Mouse (Mus musculus) hindbrain, embryonic 11.5 days (tissue): ENCODE results near the gene Slc25a51. TPM values are rescaled to one million over a fixed set of nuclear protein-coding genes. Genes with fewer than 3 reads are reported as not detected.
"Not testable (repeated sequence)": the region's sequence is repeated elsewhere in the genome, so short reads cannot be mapped to it uniquely, and the experiment has no call there.

Experiments used
- ATAC-seq: fragments of 200-750 bp; cut with Nextera tagmentation; 2 replicates; pipeline ENCODE4 v1.8.0; 2017; ENCODE audit warnings: mild to moderate bottlenecking, moderate TSS enrichment, moderate library complexity; ENCODE audit not compliant: low FRiP score
- DNase-seq: peaks from one replicate; pipeline ENCODE4 v3.0.0-alpha.2; 2015; ENCODE audit warnings: low spot score
- H3K27ac ChIP-seq: fragments of 300-500 bp; sonication (generic); 2 replicates; pipeline ENCODE4 v1.5.1; 2014; ENCODE audit warnings: mild to moderate bottlenecking, low read depth, low read length
- H3K27me3 ChIP-seq: fragments of 300-500 bp; sonication (generic); 2 replicates; pipeline ENCODE4 v1.6.1; 2014; ENCODE audit warnings: mild to moderate bottlenecking, low read length, moderate library complexity, mixed read lengths; ENCODE audit not compliant: control insufficient read depth, insufficient read depth
- H3K36me3 ChIP-seq: fragments of 300-500 bp; sonication (generic); 2 replicates; pipeline ENCODE4 v1.6.1; 2014; ENCODE audit warnings: mild to moderate bottlenecking, low read length, moderate library complexity, mixed read lengths; ENCODE audit not compliant: control insufficient read depth, insufficient read depth
- H3K4me1 ChIP-seq: fragments of 300-500 bp; sonication (generic); replicated peaks from 2 replicates; pipeline ENCODE4 v1.6.1; 2014; ENCODE audit warnings: low read length, mixed read lengths; ENCODE audit not compliant: control insufficient read depth, insufficient read depth
- H3K4me2 ChIP-seq: fragments of 300-500 bp; sonication (generic); replicated peaks from 2 replicates; pipeline ENCODE4 v1.6.1; 2014; ENCODE audit warnings: mild to moderate bottlenecking, low read depth, low read length
- H3K4me3 ChIP-seq: fragments of 300-500 bp; sonication (generic); 2 replicates; pipeline ENCODE4 v1.5.1; 2014; ENCODE audit warnings: low read depth, low read length
- H3K9ac ChIP-seq: fragments of 300-500 bp; sonication (generic); 2 replicates; pipeline ENCODE4 v1.6.1; 2014; ENCODE audit warnings: low read depth, low read length
- H3K9me3 ChIP-seq: fragments of 300-500 bp; sonication (generic); 2 replicates; pipeline ENCODE4 v1.6.1; 2016; ENCODE audit warnings: low read length; ENCODE audit not compliant: control insufficient read depth
- WGBS: fragments of 180-500 bp; shearing (Covaris S2); extraction: QIAGEN DNeasy Blood & Tissue Kit; methylation state at CpG from one replicate; pipeline ENCODE4 v1.1.7; 2014; 5-methylcytosine and 5-hydroxymethylcytosine counted together
- polyA plus RNA-seq: library from polyadenylated mRNA; unstranded; fragments of >200 nt; fragmentation: Nextera tagmentation; extraction: Ambion mirVana; gene quantifications from 2 replicates; pipeline ENCODE4 v1.2.1, GENCODE M21; 2014

Slc25a51 gene
- polyA plus RNA-seq, 1 experiment from 2014 or later, result 73.3 TPM

DNA sequence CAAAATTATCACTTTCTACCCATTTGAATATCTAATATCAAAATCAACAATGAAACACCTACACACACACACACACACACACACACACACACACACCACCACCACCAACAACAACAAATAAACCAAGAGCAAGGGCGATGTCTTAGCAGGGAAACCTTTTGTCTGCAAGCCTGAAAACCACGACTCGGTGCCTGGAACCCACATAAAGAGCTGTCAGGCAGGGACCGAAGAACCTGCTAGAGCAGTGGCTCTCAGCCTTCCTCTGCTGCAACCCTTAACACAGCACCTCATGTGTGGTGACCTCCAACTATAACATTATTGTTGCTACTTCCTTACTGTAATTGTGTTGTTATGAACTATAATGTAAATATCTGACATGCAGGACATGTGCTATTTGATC lies 6.3 kb downstream of the Slc25a51 start:
- ATAC-seq (no peak), DNase-seq (no peak)
- no peaks in the 10 kb centered on the region for H3K27me3 ChIP-seq
- H3K4me3 ChIP-seq, result no peak overlapping the region
- H3K9me3 ChIP-seq, result no peaks in the 10 kb centered on the region
- peaks cover 12% of the 10 kb centered on the region; the same call in 1 of the 2 replicates for H3K36me3 ChIP-seq
- no peak overlapping the region for H3K4me2 ChIP-seq
- no peak overlapping the region for H3K9ac ChIP-seq
- 94% methylated on average over 4 of the region's 4 CpGs for WGBS
- H3K4me1 ChIP-seq, result no peaks in the 10 kb centered on the region
- no peak overlapping the region for H3K27ac ChIP-seq

DNA sequence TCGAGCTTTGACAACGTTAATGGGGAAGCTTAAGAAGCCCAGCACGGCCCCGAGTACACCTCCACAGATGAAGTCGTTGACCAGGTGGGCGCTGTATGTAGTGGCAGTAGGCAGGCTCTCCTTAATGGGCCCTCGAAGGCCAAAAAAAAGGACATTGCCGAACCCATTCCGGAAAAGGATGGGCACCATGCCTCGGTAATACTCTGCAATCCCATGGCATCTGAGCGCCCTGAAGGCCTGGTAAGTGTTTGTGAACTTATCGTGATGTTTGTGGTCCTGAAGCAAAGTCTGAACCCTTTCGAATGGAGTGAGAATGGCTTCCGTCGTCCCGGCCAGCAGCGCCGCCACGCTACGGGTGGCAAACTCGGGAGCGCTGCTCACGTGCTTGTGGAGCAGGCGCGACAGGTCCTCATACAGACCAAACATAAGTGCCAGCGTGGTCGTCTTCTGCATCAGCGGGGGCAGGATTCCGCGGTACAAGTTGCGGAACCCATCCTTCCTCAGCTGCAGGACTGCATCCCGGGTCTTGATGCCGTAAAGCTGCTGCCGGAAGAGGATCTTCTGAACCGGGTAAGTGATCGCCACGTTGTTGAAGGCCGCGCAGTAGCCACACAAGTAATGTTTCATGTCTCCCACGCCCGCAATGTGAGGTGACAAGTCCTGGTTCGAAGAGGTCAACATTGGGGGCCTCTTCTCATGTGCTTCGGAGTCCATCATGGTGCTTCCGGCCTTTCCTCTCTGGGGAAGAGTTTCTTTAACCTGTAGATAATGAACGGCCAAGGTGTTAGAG lies 8.9 kb downstream of the Slc25a51 start:
- 95% methylated on average over 45 of the region's 45 CpGs for WGBS
- no peaks in the 10 kb centered on the region for H3K27me3 ChIP-seq

DNA sequence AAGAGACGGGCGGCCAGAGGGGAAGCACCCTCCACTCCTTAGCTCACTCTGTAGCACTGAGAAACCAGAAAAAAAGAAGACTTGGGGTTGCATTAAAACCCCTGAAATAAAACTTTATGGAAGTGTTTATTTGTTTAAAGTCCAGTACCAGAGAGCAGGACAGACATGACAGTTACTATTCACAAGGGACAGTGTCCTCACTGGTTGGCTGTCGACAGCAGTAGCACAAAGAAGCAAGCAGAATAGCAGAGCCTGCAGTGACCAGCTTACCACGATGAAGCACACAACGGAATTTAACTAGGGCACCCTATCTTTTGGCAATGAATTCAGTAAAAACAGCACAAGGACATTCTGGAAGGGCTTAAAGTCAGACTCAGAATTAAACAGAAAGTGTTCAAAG lies 10.3 kb downstream of the Slc25a51 start:
- ATAC-seq, DNase-seq, H3K36me3 ChIP-seq, H3K4me3 ChIP-seq, H3K4me1 ChIP-seq, H3K27ac ChIP-seq, H3K27me3 ChIP-seq, H3K9ac ChIP-seq, H3K9me3 ChIP-seq, H3K4me2 ChIP-seq: not testable (repeated sequence)
- 92% methylated on average over 5 of the region's 5 CpGs for WGBS

More for the DNA sequence above, 8.9 kb downstream of the Slc25a51 start:
- no peak for ATAC-seq
- DNase-seq, result no peak
- Histone ChIP-seq H3K4me3 (no peak overlapping the region), H3K9ac (no peak overlapping the region), H3K4me2 (no peak overlapping the region), H3K9me3 (no peaks in the 10 kb centered on the region), H3K27ac (no peak overlapping the region), H3K4me1 (no peaks in the 10 kb centered on the region), H3K36me3 (peaks cover 12% of the 10 kb centered on the region; the same call in 1 of the 2 replicates)

DNA sequence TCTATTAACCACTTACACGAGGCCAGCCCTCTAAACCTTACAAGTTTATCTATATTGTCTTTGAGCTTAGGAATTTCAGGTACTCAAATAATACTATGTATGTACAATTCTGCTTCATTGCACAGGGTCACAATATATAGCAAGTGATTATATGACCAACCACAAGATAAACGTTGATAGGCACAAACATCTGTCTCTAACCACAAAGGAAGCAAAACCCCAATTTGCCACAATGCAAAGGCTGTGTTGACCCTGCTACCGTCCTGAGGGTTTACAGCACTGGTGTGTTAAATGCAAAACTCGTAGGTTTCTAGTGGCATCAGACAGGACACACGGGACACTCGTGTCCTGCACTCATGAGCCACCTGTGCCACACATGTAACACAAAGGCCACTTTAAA lies 12.4 kb downstream of the Slc25a51 start:
- H3K36me3 ChIP-seq, H3K4me2 ChIP-seq, ATAC-seq, H3K27ac ChIP-seq, H3K9me3 ChIP-seq, H3K4me3 ChIP-seq, DNase-seq, H3K4me1 ChIP-seq, H3K9ac ChIP-seq, H3K27me3 ChIP-seq: not testable (repeated sequence)
- WGBS, result 92% methylated on average over 5 of the region's 6 CpGs

DNA sequence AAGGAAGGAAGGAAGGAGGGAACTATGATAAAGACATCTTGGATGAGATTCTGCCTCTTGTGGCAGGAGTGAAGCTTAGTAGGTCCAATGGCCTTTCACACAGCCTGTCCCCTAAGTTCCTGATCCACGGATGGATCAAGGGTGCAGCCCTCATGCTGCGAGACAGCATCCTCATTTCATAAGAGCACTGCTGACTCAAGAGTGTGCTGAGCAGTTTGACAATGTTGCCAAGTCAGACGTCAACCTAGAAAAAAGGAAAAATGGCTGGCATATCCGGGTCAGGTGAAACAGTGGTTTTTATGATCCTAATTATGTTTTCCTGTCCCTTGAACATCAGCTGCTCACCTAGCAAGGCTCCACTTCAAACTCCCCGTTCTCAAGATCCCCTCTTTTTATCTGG lies 14.9 kb downstream of the Slc25a51 start:
- no peak for ATAC-seq
- 84% methylated on average over 5 of the region's 5 CpGs for WGBS
- no peak overlapping the region for H3K4me3 ChIP-seq

DNA sequence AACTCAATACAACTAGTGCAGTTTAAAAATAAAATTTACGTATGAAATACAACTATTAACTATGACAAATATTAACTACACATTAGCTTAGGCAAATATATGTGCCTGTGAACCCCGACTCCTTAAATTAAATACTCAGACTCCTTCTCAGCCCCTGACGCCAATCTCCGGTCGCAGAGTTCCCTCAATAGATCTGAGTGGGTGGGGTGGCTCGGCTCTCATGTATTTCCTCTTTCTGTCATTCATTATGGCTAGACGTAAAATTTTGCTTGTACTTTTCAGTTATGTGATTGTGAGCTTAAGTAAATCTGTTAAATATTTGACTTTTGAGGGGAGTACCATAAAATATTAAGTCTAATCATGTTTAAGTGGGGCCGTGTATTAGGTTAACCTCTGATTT lies 15.6 kb downstream of the Slc25a51 start:
- WGBS, result 88% methylated on average over 8 of the region's 8 CpGs
- no peaks in the 10 kb centered on the region for H3K9me3 ChIP-seq
- ATAC-seq, result no peak
- no peaks in the 10 kb centered on the region for H3K27me3 ChIP-seq
- no peaks in the 10 kb centered on the region for H3K4me1 ChIP-seq
- DNase-seq, result no peak
- H3K4me2 ChIP-seq, result no peak overlapping the region
- H3K36me3 ChIP-seq, result no peaks in the 10 kb centered on the region
- no peak overlapping the region for H3K4me3 ChIP-seq
- no peak overlapping the region for H3K27ac ChIP-seq
- no peak overlapping the region for H3K9ac ChIP-seq

More for the DNA sequence above, 14.9 kb downstream of the Slc25a51 start:
- Histone ChIP-seq H3K27me3 (no peaks in the 10 kb centered on the region), H3K27ac (no peak overlapping the region), H3K9me3 (no peaks in the 10 kb centered on the region), H3K4me2 (no peak overlapping the region), H3K36me3 (peaks cover under 1% of the 10 kb centered on the region; the same call in 1 of the 2 replicates), H3K9ac (no peak overlapping the region), H3K4me1 (no peaks in the 10 kb centered on the region)
- no peak for DNase-seq

DNA sequence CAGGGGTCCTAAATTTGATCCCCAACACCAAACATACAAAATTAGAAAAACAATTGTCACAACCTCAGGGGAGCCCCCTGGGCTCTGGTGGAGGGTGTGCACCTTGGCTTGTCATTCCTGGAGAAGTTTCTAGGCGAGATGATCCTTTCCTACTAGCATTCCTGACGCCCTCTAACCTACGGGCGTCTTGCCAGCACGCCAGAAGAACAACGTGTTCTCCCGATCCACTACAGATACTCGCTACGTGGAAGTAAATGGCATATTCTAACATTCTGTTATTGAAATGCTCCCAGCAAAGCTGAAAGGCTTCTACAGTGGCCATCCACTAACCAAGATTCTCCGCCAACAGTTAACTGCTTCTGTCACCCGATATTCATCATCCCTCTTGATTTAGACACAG lies 16.0 kb downstream of the Slc25a51 start:
- no peaks in the 10 kb centered on the region for H3K27me3 ChIP-seq
- no peak overlapping the region for H3K27ac ChIP-seq
- H3K4me2 ChIP-seq, result no peak overlapping the region
- DNase-seq (no peak), ATAC-seq (no peak)
- no peaks in the 10 kb centered on the region for H3K9me3 ChIP-seq
- no peak overlapping the region for H3K9ac ChIP-seq
- H3K4me3 ChIP-seq, result no peak overlapping the region
- 84% methylated on average over 11 of the region's 11 CpGs for WGBS
- no peaks in the 10 kb centered on the region for H3K36me3 ChIP-seq
- H3K4me1 ChIP-seq, result no peaks in the 10 kb centered on the region

DNA sequence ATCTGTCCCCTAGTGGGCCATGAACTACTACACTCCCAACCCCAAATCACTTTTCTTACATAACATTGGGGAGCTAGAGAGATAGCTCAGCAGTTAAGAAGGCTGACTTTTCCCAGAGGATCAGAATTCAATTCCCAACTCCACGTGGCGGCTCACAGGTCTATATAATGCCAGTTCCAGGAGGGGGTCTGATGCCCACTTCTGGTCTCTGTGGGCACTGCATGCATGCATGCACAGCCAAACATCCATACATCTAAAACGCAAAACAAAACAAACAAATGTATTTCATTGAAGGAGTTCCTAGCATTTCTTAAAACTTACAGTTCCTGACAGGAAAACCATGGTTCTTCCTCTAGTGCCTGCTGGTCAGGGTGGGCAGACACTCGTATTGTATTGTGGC lies 16.5 kb downstream of the Slc25a51 start:
- no peak overlapping the region for H3K4me3 ChIP-seq
- no peaks in the 10 kb centered on the region for H3K36me3 ChIP-seq
- H3K27ac ChIP-seq, result no peak overlapping the region
- no peaks in the 10 kb centered on the region for H3K4me1 ChIP-seq
- H3K4me2 ChIP-seq, result no peak overlapping the region
- WGBS, result 74% methylated on average over 4 of the region's 4 CpGs
- no peak for ATAC-seq
- no peaks in the 10 kb centered on the region for H3K9me3 ChIP-seq
- no peaks in the 10 kb centered on the region for H3K27me3 ChIP-seq
- no peak overlapping the region for H3K9ac ChIP-seq
- no peak for DNase-seq

DNA sequence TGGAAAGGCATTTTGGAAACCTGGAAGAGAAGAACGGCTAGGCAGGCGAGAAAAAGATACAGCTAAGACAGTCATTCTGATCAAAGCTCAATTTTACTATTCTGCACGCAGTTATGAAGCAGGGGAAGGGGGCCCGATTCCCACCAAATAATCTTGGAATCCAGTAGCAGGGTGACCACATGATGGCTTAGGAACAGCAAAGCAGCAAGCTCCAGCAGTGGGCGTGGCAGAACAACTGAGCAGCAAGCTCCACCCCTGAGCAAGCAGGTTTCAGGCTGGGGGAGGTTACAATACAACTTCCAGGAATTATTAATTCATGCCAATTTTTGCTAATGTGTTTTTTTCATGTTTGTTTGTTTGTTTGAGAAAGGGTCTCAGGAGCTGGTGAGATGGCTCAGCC lies 21.3 kb downstream of the Slc25a51 start:
- ATAC-seq, H3K9me3 ChIP-seq, H3K4me1 ChIP-seq, DNase-seq, H3K4me2 ChIP-seq, H3K27me3 ChIP-seq, H3K36me3 ChIP-seq, H3K27ac ChIP-seq, H3K4me3 ChIP-seq, H3K9ac ChIP-seq: not testable (repeated sequence)
- 92% methylated on average over 5 of the region's 5 CpGs for WGBS
